Mouse (Mus musculus): Measurements from ENCODE around the gene Med15.
"Not testable (repeated sequence)": the region's sequence is repeated elsewhere in the genome, so short reads cannot be mapped to it uniquely, and the experiment has no call there.

Med15 gene

DNA sequence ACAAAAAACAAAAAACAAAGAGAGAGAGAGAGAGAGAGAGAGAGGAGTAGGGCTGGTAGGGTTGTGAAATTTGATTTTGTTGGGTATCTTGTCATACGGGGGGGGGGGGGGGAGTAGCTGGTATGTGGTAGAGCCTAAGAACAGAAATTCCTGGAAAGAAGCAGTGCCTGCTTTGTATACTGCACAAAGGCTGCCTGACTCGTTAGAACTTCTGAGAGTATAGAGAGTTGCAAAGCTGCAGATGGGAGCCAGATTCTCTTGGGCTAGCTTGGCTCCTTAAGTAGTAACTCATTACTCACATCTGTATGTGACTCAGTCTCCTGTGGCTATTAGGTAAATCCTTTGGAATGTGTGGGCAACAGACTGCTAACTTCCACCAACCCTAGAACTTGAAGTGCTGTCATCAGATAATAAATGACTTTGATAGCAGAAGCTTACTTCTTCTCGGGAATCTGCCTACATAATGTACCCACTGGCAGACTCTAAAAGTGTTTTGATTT, at the start of gene Med15:
Gene Med15 (minus strand): TSS at position 51 of the 500 bp plus-strand sequence.
- DNase-seq (ENCODE audit: low read depth, low spot score) = peak; percentile 42

DNA sequence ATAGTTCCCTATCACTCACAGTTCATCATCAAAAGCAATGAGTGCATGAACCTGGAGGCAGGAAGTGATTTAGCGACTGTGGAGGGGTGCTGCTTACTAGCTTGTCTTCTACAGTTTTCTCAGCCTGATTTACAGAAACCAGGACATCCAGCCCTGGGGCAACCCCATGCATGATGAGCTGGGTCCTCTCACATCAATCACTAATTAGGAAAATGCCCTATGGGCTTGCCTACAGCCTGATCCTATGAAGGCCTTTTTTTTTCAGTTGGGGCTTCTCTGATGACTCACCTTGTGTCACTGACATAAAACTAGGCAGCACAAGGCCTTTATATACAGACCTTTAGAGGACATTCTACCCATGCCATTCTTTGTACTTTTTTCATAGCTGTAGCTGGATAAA, 47.0 kb upstream of the Med15 start:
- no peak for DNase-seq (ENCODE audit: low read depth, low spot score)

DNA sequence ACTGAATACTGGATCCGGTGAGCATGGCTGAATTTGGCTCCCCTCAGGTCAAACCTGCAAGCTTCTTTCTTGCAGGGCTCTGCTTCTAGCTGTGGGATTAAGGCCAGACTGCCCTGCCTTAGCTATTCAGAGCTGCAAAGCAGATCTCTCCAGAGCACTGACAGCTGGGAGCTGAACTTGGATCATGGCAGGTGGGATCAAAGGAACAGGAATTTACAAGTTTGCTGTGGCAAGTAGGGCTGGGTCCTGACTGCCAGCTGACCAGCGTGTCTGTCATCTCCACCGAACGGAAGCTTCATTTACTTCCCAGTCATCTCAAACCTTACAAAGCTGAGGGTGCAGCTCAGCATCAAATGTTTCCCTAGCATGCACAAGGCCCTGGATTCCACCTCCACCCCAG, 45.5 kb upstream of the Med15 start:
- no peak for DNase-seq (ENCODE audit: low read depth, low spot score)

DNA sequence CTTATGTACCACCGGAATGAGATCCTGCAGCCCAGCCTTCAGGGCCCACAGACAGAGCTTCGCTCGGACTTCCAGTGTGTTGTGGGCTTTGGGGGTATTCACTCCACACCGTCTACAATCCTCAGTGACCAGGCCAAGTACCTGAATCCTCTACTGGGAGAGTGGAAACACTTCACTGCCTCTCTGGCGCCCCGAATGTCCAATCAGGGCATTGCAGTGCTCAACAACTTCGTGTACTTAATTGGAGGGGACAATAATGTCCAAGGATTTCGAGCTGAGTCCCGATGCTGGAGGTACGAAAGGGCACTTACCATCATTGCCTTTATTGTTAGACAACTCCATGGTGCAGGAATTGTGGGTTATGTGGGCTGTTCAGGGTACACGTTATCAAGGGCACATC, 44.1 kb upstream of the Med15 start:
- no peak for DNase-seq (ENCODE audit: low read depth, low spot score)

DNA sequence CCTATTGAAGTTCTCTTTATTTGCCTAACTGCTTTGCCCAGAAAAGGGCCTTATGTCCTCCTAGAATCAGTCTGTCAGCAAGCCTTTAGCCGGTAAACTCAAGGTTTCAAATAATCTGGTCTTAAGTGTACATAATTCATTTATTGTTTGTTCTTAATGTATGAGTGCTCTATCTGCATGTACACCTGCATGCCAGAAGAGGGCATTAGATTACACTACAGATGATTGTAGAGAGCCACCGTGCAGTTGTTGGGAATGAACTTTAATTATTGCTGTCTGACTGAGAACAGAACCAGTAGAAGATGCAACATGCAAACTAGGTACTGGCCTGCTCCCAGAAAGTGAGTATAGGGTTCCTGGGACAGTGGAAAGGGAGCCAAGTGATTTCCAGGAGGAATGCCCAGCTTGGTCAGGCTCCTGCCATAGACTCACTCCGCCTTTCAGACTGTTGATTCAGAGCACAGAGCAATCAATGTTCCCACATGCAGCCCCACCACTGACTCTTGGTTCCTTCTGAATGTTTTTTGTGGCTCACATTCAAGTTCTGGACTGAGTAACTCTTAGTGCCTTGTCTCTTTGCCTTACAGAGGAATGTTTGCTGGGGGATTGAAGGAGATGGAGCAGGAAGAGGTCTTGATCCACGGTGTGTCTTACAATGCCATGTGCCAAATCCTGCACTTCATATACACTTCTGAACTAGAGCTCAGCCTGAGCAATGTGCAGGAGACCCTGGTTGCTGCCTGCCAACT, 38.6 kb upstream of the Med15 start:
- DNase-seq (ENCODE audit: low read depth, low spot score) = no peak

DNA sequence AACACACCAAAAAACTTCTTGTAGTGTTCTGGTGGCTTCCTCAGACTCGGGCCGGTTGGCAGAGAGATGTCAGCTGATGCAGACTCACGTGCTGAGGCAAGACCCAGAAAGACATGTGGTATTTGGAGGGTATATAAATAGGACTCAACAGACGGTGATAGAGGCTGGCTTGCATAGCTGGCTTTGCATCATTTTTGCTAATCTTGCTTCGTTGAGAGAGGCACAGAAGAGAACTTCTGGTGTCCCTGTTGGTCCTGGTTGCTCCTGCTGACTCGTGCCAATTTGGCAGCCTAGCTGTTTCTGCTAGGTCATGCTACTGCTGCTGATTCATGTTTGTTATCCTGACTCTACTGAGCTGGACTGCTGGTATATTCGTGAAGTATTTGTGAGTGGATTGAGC, 36.1 kb upstream of the Med15 start:
- DNase-seq (ENCODE audit: low read depth, low spot score) = peak; percentile 29

DNA sequence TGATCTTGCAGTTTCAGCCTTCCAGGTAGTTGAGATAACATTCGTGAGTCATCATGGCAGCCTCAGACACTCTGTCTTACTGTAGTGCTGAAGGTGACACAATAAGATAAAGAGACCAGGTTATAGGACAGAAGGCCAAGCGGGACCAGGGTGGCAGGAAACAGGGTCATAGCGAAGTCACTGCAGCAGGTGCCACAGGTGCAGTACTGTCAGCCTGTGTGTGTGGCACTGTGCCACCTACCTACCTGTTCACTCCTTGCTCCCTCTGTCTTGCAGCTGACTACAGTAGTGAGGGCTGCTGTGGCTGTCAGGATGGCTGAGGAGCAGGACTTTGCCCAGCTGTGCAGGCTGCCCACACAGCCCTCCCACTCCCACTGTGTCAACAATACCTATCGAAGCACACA, 31.4 kb upstream of the Med15 start:
- no peak for DNase-seq (ENCODE audit: low read depth, low spot score)

DNA sequence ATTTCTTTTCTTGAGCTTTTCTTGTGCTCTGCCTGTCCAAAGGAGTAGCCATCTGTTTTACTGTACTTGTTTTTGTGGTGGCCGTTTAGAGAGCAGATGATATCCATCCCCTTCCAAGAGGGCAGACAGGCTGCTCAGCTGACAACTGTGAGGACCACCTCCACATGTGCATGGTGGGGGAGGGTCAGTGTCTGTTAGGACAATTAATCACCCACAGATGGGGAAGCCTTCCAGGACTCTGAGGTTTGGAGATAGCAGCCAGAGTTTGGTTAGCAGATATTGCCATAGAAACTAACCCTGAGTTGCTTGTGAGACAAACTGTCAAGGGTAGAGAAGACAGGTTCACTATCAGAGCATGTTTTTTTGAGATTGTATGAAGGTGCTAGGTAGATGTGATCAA, 28.4 kb upstream of the Med15 start:
- no peak for DNase-seq (ENCODE audit: low read depth, low spot score)

DNA sequence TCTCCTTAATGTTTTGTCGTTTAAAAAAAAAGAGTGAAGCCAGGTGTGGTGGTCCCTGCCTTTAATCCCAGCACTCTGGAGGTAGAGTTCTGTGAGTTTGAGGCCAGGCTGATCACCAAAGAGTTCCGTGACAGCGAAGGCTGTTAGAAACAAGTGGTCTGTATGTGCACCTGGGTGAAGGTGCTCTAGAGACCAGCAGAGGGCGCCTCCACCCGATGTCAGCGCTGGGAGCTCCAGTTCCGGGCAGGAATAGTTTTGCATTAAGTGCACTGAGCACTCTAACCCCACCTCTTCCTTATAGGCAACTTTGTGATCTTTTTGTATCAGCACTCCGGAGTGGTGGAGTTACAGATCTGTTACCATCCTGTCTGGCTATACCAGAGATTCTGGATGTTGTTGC, 28.0 kb upstream of the Med15 start:
- no peak for DNase-seq (ENCODE audit: low read depth, low spot score)

DNA sequence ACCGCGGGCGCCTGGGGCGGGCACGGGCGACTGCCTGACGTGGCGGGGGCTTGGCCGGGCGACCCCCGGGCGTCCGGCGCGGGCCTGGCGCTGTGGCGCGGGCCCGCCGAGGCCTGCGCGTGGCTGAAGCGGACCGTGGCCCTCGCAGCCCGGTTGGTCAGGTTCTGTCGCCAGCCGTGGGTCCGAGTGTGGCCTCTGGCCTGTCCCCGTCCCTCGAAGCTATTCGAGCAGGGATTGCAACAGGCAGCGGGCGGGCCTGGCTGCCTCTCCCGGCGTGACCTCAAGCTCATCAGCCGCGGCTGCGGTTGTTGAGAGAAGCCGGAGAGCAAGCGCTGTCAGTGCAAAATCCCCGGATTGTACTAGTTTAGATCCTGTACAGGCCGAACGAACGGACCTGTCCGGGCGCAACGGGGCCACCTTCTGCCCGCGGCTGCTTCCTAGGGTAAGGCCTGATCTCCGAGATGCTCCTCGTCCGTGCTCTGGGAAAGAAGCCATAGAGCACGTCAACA, 27.2 kb upstream of the Med15 start:
- DNase-seq (ENCODE audit: low read depth, low spot score) = peak; percentile 26

DNA sequence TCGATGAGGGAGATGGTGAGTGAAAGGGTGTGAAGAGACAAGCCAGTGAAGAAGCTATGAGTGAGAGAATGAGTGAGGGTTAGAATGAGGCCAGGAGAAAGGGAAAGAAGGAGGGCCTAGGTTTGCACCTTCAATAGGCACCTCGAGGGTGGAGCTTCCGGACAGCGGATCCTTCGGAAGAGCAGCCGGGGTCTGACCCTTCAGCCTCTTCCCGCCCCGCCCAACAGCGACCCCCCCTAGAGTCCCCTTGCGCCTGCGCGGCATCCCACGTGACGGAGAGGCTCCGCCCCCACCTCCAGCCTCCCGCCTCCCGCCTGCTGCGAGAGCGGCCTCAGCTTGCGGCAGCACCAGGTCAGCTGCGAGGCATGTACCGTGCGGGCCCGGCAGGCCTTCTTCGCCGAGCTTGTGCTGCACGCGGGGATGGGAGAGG, 26.7 kb upstream of the Med15 start, which contains the start of gene Klhl22:
Gene Klhl22 (plus strand): TSS at position 275 of the 430 bp plus-strand sequence.
- peak; percentile 86 for DNase-seq (ENCODE audit: low read depth, low spot score)

DNA sequence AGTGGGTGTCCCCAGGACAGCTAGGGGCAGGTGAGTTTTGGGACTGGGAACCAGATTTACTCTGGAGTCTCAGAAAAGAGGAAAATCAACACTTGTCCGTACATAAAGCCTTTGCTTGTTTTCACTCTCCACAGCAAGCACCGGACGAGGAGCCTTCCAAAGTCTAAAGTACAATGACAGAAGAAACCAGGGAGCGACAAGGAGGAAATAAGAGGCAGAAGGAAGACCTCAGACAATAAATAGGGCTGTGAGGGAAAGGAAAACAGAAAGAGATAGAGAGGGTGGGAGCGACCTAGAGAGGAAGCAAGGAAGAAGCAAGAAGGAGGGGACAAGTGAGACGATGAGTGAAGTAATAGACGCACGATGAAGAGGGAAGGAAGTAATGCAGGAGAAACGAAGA, 26.2 kb upstream of the Med15 start:
- no peak for DNase-seq (ENCODE audit: low read depth, low spot score)

DNA sequence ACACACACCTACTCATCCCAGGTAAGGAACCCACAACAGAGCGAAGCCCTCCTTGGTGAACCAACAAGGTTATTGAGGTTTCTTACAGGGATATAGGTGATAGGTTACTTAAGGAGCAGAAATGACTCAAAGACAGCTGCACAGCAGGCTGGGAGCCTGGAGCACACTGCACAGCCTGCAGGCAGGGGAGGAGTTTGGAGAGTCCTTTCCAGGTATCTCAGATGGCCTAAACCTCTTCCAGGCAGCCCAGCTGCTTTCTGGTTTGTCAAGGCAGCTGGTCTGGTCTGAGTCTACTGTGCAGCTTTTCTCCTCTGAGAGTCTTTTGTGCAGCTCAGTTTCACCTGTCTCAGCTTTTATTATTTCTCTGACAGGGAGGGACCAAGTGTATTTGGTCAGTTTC, 25.1 kb upstream of the Med15 start:
- no peak for DNase-seq (ENCODE audit: low read depth, low spot score)

DNA sequence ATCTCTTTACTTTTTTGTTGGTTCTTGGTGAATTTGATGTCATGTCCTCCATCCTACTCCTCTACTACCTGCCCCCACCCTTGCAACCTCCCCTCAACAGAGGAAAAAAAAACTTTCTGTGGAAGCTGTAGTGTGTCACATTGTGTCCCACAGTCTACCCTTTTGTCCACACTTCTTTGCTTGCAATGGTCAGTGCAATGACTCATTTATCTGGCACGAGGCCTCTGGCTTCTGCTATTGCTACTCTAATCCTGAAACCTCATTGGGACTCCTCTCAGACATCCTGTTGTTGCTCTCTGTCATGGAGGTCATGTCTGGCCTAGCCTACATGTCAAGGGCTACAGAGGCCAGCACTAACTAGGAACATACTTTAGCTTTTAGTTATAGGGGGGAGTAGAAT, 21.0 kb upstream of the Med15 start:
- no peak for DNase-seq (ENCODE audit: low read depth, low spot score)

DNA sequence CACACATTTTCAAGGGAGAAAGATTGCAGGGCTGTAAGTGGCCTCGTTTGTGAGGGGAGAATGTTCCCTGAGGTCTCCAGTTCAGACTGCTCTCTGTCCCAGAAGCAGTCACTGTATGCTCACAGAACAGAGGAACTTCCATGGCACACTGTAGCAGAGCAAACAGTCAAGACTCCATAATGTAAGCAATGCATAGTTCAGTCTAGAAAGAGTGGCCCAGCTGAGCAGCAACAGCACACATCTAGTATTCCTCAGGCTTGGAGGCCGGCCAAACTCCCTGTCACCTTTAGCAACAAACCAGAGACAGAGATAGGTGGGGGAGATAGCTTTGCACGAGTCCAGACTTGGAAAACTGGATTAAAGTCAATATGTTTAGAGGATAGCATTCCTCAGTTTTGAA, 20.3 kb upstream of the Med15 start:
- DNase-seq (ENCODE audit: low read depth, low spot score) = no peak

DNA sequence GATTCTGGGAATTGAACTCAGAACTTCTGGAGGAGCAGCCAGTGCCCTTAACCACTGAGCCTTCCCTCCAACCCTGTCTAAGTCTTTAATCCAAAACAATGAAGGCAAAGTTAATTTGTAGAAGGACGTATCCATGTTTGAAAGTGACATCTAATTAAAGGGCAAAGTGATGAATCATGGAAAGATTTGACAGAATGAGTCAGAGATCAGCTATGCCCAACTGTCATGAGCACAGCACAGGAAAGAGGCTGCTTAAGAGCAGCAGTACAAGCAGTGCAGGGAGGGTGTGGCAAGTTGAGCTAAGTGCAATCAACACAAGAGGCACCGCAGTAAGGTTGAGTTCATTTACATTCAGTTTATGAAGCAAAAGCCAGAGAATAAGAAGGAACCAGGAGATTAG, 12.4 kb upstream of the Med15 start:
- no peak for DNase-seq (ENCODE audit: low read depth, low spot score)

DNA sequence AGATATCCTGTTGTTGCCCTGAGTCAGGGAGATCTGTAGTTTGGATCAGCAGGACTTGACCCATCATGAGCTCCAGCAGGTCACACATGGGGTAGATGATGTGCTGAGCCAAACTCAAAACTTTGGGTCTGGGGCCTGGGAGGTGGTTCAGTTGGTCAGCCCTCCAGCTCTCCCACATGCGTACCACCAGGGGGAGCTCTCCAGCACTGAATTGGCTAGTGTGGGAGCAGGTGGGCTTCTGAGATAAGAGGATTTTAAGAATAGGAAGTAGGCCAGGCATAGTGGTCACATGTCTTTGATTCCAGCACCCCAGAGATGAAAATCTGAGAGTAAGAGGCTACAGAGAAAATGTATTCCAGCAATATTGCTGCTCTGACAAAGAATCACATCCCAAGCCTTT, 11.8 kb upstream of the Med15 start:
- no peak for DNase-seq (ENCODE audit: low read depth, low spot score)

DNA sequence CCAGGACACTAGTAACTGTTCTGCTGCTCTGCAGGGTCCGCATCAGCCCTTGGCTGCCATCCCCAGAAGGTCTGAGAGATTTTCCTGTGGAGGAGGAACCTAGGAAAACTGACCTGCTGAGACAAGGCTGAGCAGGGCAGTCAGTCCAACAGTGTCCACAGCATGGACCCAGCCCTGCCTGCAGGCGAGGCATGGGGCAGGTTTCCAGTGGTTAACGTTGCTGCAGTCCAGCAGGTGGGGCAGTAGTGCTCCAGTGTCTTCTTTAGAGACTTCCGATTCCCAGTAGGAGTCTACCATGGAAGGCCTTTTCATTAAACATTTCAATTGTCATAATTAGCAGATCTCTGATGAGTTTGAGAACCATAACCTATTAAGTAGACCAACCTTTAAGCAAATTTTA, 10.6 kb upstream of the Med15 start:
- no peak for DNase-seq (ENCODE audit: low read depth, low spot score)

DNA sequence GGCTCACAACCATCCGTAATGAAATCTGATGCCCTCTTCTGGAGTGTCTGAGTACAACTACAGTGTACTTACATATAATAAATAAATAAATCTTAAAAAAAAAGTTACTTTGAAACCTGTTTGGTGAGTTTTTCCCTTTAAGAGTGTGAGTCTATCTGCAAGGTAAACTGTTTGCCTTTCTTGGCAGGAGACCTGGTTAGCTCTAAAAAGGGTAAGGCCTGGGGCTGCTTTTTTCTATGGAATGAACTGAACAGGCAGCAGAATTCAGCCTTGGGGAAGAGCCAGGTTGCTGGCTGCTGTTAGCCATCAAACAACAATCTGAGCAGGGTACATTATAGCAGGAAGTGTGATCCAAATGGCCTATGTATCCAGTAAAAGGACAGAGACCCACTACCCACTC, 10.1 kb upstream of the Med15 start:
- no peak for DNase-seq (ENCODE audit: low read depth, low spot score)

DNA sequence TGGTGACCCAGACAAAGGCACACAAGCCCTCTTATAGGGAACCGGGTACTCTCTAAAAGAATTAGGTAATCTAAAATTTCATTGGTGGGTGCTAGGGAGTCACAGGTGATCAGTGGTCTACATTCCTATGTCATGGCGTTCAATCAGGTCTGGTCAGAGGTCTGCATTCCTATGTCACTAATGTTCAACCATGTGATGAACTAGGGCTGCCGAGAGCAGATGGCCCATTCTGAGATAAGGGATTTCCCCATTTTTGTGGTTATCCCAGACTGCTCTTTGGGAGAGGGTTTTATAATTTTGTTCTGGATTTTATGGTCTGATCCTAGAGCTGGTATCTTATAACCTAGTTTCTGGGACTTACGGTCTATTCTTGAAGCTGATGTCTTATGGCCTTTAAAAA, 7.4 kb upstream of the Med15 start:
- no peak for DNase-seq (ENCODE audit: low read depth, low spot score)

DNA sequence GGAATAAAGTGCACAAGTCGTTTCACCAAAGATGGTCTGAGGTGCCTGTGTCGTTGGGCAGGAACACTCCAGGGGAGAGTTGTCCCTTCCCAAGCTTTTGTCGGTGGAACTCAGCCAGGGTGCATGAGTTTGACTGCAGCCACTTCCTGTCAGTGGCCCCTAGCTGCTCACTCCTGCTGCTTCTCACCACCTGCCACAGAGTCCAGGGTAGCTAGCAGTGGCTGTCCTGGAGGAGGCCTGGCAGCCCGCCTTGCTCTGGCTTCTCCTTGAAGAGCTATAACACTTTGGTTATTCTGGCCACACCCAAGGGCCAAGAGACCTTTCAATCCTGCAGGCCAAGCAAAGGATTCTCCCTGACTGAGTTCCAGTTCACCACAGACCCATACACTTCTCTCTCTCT, 3.5 kb upstream of the Med15 start:
- DNase-seq (ENCODE audit: low read depth, low spot score) = no peak

DNA sequence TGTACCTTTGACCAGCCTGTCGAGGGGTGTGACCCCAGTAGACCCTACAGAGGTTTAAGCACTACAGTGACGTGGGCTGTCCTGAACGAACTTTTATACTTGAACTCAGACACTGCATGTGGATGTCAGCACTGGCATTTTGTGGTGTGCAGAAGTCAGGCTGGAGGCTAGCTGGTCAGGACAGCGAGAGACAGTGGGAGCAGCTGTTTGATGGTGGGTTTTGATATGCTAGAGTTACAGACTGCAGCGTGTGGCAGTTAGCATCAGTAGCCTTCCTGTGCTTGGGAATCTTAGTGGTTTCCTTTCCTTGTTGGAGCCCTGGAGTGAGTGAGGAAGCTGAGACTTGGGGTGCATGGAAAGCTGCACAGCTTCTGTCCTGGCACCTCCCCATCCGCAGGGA, 2.2 kb upstream of the Med15 start:
- not testable (repeated sequence) for DNase-seq (ENCODE audit: low read depth, low spot score)

DNA sequence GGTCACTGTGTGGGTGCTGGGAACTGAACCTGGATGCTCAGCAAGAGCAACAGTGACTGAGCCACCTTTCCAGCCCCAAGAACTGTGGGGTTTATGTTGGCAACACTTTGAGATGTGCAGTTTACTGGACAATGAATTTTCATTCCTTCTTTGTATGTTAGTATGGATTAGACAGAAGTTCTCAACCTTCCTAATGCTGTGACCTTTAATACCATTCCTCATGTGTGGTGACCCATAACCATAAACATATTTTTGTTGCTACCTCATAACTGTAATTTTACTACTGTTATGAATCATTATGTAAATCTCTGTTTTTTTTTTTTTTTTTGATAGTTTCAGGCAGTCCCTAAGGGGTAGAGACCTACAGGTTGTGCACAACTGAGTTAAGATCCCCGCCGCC, 955 bp upstream of the Med15 start:
- DNase-seq (ENCODE audit: low read depth, low spot score) = no peak

DNA sequence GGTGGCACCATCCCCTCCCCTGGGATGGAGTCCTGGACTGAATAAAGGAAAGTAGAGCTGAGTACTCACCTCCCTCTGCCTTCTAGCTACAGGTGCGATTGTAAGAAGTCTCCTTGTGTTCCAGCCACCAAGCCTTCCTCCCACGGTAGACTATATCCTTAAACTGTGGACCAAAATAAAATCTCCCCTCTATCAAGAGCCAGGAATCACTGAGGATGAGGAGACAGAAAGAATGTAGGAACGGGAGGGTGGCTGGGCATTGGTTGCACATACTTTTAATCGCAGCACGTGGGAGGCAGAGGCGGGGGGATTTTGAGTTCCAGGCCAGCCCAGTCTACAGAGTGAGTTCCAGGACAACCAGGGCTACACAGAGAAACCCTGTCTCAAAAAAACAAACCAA, 260 bp downstream of the Med15 start:
- DNase-seq (ENCODE audit: low read depth, low spot score) = no peak
